Mouse (Mus musculus) G1E (cell line): ENCODE measurements around the gene Mcf2.

Source experiments
- CTCF ChIP-seq: IDR thresholded peaks from 2 replicates; pipeline ENCODE4 v1.5.1; 2012; ENCODE audit warnings: low read depth, low read length, inconsistent platforms, mixed read lengths
- GATA1 ChIP-seq: IDR thresholded peaks from 2 replicates; pipeline ENCODE4 v1.6.1; 2012; ENCODE audit warnings: borderline replicate concordance, low read length, inconsistent platforms, mixed read lengths
- GATA2 ChIP-seq: IDR thresholded peaks from 2 replicates; pipeline ENCODE4 v1.6.1; 2012; ENCODE audit warnings: low read depth, low read length, inconsistent platforms, borderline replicate concordance
- POLR2AphosphoS5 ChIP-seq: IDR thresholded peaks from 2 replicates; pipeline ENCODE4 v1.6.1; 2012; ENCODE audit warnings: low read depth, low read length, inconsistent platforms; ENCODE audit not compliant: insufficient replicate concordance
- TAL1 ChIP-seq: conservative IDR thresholded peaks from 2 replicates; pipeline ENCODE4 v1.6.1; 2012; ENCODE audit warnings: low read depth, low read length, inconsistent platforms, mixed read lengths

DNA sequence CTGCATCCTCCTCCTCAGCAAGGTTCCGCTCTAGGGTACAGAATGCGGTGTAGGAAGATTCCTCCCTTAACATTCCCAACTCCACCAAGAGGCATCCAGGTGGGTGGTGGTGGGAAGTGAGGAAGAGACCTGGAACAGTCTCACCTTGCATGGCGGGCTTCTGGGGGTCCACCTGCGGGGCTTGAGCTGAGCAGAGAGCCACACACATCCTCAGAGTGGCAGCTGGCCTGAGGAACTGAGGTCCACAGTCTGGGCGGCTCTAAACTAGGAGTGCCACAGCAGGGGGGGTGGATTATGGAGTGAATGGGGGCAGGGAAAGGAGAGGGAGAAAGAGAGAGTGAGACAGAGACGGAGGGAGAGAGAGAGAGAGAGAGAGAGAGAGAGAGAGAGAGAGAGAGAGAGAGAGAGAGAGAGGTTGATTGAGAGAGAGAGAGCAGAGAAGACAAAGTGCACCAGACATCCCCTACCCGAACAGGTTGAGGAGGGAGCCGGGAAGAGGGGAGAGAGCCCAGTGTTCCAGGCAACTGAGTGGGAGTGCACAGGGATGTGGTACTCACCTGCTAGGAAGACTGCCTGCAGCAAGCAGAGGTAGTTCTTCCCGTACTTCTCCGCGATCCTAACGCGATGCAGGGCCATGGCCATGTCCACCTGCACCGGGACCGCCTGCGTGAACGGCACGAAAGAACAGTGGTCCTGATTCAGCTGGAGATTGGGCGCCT, 705 bp downstream of the Mcf2 start:
- TF ChIP-seq CTCF (no peak), GATA1 (no peak), POLR2AphosphoS5 (no peak), TAL1 (no peak), GATA2 (no peak)
